Mouse (Mus musculus) heart, adult 2 months (tissue): Measurements from ENCODE around the gene Gm14190. TPM values are rescaled to one million over a fixed set of nuclear protein-coding genes. Genes with fewer than 3 reads are reported as not detected.
"Not testable (repeated sequence)": the region's sequence is repeated elsewhere in the genome, so short reads cannot be mapped to it uniquely, and the experiment has no call there.

Source experiments
- DNase-seq, 2 experiments: peaks; one replicate each; pipeline ENCODE4 v3.0.0; 2021
- H3K27ac ChIP-seq: fragments of 200-600 bp; 2 replicates; pipeline ENCODE4 v1.8.1; 2022
- H3K27me3 ChIP-seq: fragments of 200-500 bp; 2 replicates; pipeline ENCODE4 v1.6.1; 2012; ENCODE audit warnings: mild to moderate bottlenecking, low read length, inconsistent platforms, mixed read lengths; ENCODE audit not compliant: control insufficient read depth, insufficient read depth
- H3K36me3 ChIP-seq: fragments of 200-500 bp; 2 replicates; pipeline ENCODE4 v1.6.1; 2012; ENCODE audit warnings: low read length, inconsistent platforms; ENCODE audit not compliant: control insufficient read depth, insufficient read depth
- H3K4me1 ChIP-seq: fragments of 200-500 bp; 2 replicates; pipeline ENCODE4 v1.6.1; 2011; ENCODE audit warnings: low read length; ENCODE audit not compliant: control insufficient read depth, insufficient read depth
- H3K4me3 ChIP-seq: fragments of 200-600 bp; 2 replicates; pipeline ENCODE4 v1.8.1; 2022
- H3K79me2 ChIP-seq: fragments of 200-500 bp; replicated peaks from 2 replicates; pipeline ENCODE4 v1.6.1; 2012; ENCODE audit warnings: mild to moderate bottlenecking, inconsistent platforms, low read length, moderate library complexity, mixed read lengths; ENCODE audit not compliant: control insufficient read depth, insufficient read depth
- H3K9ac ChIP-seq: fragments of 200-500 bp; 2 replicates; pipeline ENCODE4 v1.6.1; 2012; ENCODE audit warnings: low read depth, mild to moderate bottlenecking, control low read depth, inconsistent platforms, low read length, mixed read lengths
- CTCF ChIP-seq: fragments of 200-600 bp; IDR thresholded peaks from 2 replicates; pipeline ENCODE4 v1.8.1; 2022; ENCODE audit warnings: antibody characterized with exemption, mild to moderate bottlenecking, moderate library complexity
- EP300 ChIP-seq: fragments of 200-500 bp; IDR thresholded peaks from 2 replicates; pipeline ENCODE4 v1.6.1; 2011; ENCODE audit warnings: low read depth, low read length, control low read depth; ENCODE audit not compliant: insufficient read depth
- POLR2A ChIP-seq: fragments of 200-500 bp; IDR thresholded peaks from 2 replicates; pipeline ENCODE4 v1.6.1; 2011; ENCODE audit warnings: mild to moderate bottlenecking, low read depth, low read length, control low read depth; ENCODE audit not compliant: insufficient read depth
- WGBS: fragments of 180-500 bp; shearing (Covaris S2); methylation state at CpG from one replicate; pipeline ENCODE4 v1.1.7; 2018; 5-methylcytosine and 5-hydroxymethylcytosine counted together
- intact Hi-C: fragments of 180-260 bp; cut with DNase I; formaldehyde crosslinking; loops from one replicate; pipeline ENCODE4 v1.15.1; 2025
- polyA plus RNA-seq: library from polyadenylated mRNA; depleted of rRNA; stranded (reverse); fragments of >200 nt; gene quantifications from 2 replicates; pipeline ENCODE4 v1.2.3, GENCODE M21; 2012
- total RNA-seq, 2 experiments: library from RNA; stranded (reverse); gene quantifications; 2 replicates each; pipeline ENCODE4 v1.2.3; 2021

Gm14190 gene
- total and polyA plus RNA-seq, 3 experiments, result not detected

GRCm38 (mm10) chr11:99665860-99666259, 24.7 kb downstream of the Gm14190 start, which contains the start of gene Krtap4-6:
Gene Krtap4-6 (minus strand): TSS chr11:99665960.
- DNase-seq, result no peak
- no peaks in the 10 kb centered on the region for H3K79me2 ChIP-seq
- H3K4me1 ChIP-seq, result no peaks in the 10 kb centered on the region
- H3K27me3 ChIP-seq, result no peaks in the 10 kb centered on the region
- TF ChIP-seq POLR2A (no peak), EP300 (no peak), CTCF (no peak)
- no peak within 1 kb of the TSS for H3K27ac ChIP-seq
- H3K36me3 ChIP-seq, result no peaks in the 10 kb centered on the region
- intact Hi-C loops, result no loop called here
- no peak within 1 kb of the TSS for H3K9ac ChIP-seq
- no peak within 1 kb of the TSS for H3K4me3 ChIP-seq

GRCm38 (mm10) chr11:99662802-99663201, 27.7 kb downstream of the Gm14190 start:
- H3K4me3 ChIP-seq, result no peak overlapping the region
- WGBS, result 80% methylated on average over 10 of the region's 10 CpGs
- DNase-seq, result no peak
- TF ChIP-seq CTCF (no peak), EP300 (no peak), POLR2A (no peak)
- H3K79me2 ChIP-seq, result no peaks in the 10 kb centered on the region
- no peaks in the 10 kb centered on the region for H3K36me3 ChIP-seq
- no peak overlapping the region for H3K27ac ChIP-seq
- no peak overlapping the region for H3K9ac ChIP-seq
- 0 out of 2 replicates have a peak, but pooled peaks cover 3% of the 10 kb centered on the region for H3K27me3 ChIP-seq
- intact Hi-C loops, result no loop called here
- no peaks in the 10 kb centered on the region for H3K4me1 ChIP-seq

GRCm38 (mm10) chr11:99659256-99659655, 31.3 kb downstream of the Gm14190 start:
- no peak for DNase-seq
- Histone ChIP-seq H3K27me3 (0 out of 2 replicates have a peak, but pooled peaks cover 3% of the 10 kb centered on the region), H3K4me3 (no peak overlapping the region), H3K27ac (no peak overlapping the region), H3K4me1 (no peaks in the 10 kb centered on the region), H3K9ac (no peak overlapping the region), H3K79me2 (no peaks in the 10 kb centered on the region), H3K36me3 (no peaks in the 10 kb centered on the region)
- WGBS, result 59% methylated on average over 4 of the region's 4 CpGs
- intact Hi-C loops, result no loop called here
- no peak for TF ChIP-seq CTCF
- no peak for TF ChIP-seq EP300
- no peak for TF ChIP-seq POLR2A

- H3K27me3 ChIP-seq, H3K27ac ChIP-seq, H3K9ac ChIP-seq, H3K36me3 ChIP-seq, H3K4me1 ChIP-seq, intact Hi-C loops, H3K79me2 ChIP-seq, H3K4me3 ChIP-seq, DNase-seq: not testable (repeated sequence)
- 69% methylated on average over 10 of the region's 10 CpGs for WGBS
These were observed 32.0 kb downstream of the Gm14190 start, which contains the start of gene Gm11563 for GRCm38 (mm10) chr11:99658467-99659010. Gene Gm11563 (minus strand): TSS chr11:99658960.

GRCm38 (mm10) chr11:99657051-99657450, 33.5 kb downstream of the Gm14190 start:
- no peak overlapping the region for H3K9ac ChIP-seq
- no peaks in the 10 kb centered on the region for H3K79me2 ChIP-seq
- WGBS, result 58% methylated on average over 5 of the region's 5 CpGs
- intact Hi-C loops, result no loop called here
- H3K36me3 ChIP-seq, result no peaks in the 10 kb centered on the region
- no peak overlapping the region for H3K4me3 ChIP-seq
- no peak for DNase-seq
- no peaks in the 10 kb centered on the region for H3K4me1 ChIP-seq
- no peak for TF ChIP-seq EP300
- TF ChIP-seq CTCF, result no peak
- TF ChIP-seq POLR2A, result no peak
- no peak overlapping the region for H3K27ac ChIP-seq
- H3K27me3 ChIP-seq, result 0 out of 2 replicates have a peak, but pooled peaks cover 3% of the 10 kb centered on the region

GRCm38 (mm10) chr11:99650136-99650535, 40.4 kb downstream of the Gm14190 start, which contains the start of gene Gm11555:
Gene Gm11555 (minus strand): TSS chr11:99650236.
- no peak within 1 kb of the TSS for H3K4me3 ChIP-seq
- 59% methylated on average over 2 of the region's 2 CpGs for WGBS
- H3K27ac ChIP-seq, result no peak within 1 kb of the TSS
- H3K36me3 ChIP-seq, result no peaks in the 10 kb centered on the region
- no peak for DNase-seq
- TF ChIP-seq POLR2A (no peak), EP300 (no peak), CTCF (no peak)
- no peaks in the 10 kb centered on the region for H3K4me1 ChIP-seq
- no peaks in the 10 kb centered on the region for H3K27me3 ChIP-seq
- intact Hi-C loops, result no loop called here
- no peaks in the 10 kb centered on the region for H3K79me2 ChIP-seq
- no peak within 1 kb of the TSS for H3K9ac ChIP-seq
